Mouse (Mus musculus): Measurements from ENCODE around the gene Klrb1. TPM values are rescaled to one million over a fixed set of nuclear protein-coding genes. Genes with fewer than 3 reads are reported as not detected.
"Not testable (repeated sequence)": the region's sequence is repeated elsewhere in the genome, so short reads cannot be mapped to it uniquely, and the experiment has no call there.

The Klrb1 gene
- polyA plus RNA-seq, 1 experiment from 2014 or later, result not detected

- not testable (repeated sequence) for H3K9me3 ChIP-seq (replicated peaks; ENCODE audit: control insufficient read depth, low read length); DNase-seq (ENCODE audit: low spot score); H3K4me1 ChIP-seq (ENCODE audit: control insufficient read depth, insufficient read depth, low read length); H3K36me3 ChIP-seq (ENCODE audit: control insufficient read depth, insufficient read depth, low read length); H3K4me2 ChIP-seq (ENCODE audit: low read length); H3K27ac ChIP-seq (ENCODE audit: low read depth, low read length); H3K4me3 ChIP-seq (ENCODE audit: low read depth, low read length); H3K27me3 ChIP-seq (replicated peaks; ENCODE audit: control insufficient read depth, insufficient read depth, low read length); ATAC-seq; H3K9ac ChIP-seq (ENCODE audit: low read length)
- WGBS, result 69% methylated on average over 6 of the region's 6 CpGs
Observed at GRCm38 (mm10) chr6:128747006-128747405, 24.1 kb upstream of the Klrb1 start.

GRCm38 (mm10) chr6:128737445-128737844 is 14.6 kb upstream of the Klrb1 start:
- Histone ChIP-seq H3K27me3 (replicated peaks; ENCODE audit: control insufficient read depth, insufficient read depth, low read length) (no peaks in the 10 kb centered on the region), H3K4me1 (ENCODE audit: control insufficient read depth, insufficient read depth, low read length) (no peaks in the 10 kb centered on the region), H3K9me3 (replicated peaks; ENCODE audit: control insufficient read depth, low read length) (no peaks in the 10 kb centered on the region), H3K36me3 (ENCODE audit: control insufficient read depth, insufficient read depth, low read length) (no peaks in the 10 kb centered on the region), H3K4me3 (ENCODE audit: low read depth, low read length) (no peak overlapping the region), H3K27ac (ENCODE audit: low read depth, low read length) (no peak overlapping the region), H3K9ac (ENCODE audit: low read length) (no peak overlapping the region), H3K4me2 (ENCODE audit: low read length) (no peak overlapping the region)
- ATAC-seq (no peak), DNase-seq (ENCODE audit: low spot score) (no peak)
- WGBS, result 84% methylated on average over 7 of the region's 7 CpGs

GRCm38 (mm10) chr6:128736100-128736499 is 13.2 kb upstream of the Klrb1 start:
- Histone ChIP-seq H3K36me3 (ENCODE audit: control insufficient read depth, insufficient read depth, low read length) (no peaks in the 10 kb centered on the region), H3K9ac (ENCODE audit: low read length) (no peak overlapping the region), H3K4me2 (ENCODE audit: low read length) (no peak overlapping the region), H3K27ac (ENCODE audit: low read depth, low read length) (no peak overlapping the region), H3K27me3 (replicated peaks; ENCODE audit: control insufficient read depth, insufficient read depth, low read length) (no peaks in the 10 kb centered on the region), H3K9me3 (replicated peaks; ENCODE audit: control insufficient read depth, low read length) (no peaks in the 10 kb centered on the region), H3K4me3 (ENCODE audit: low read depth, low read length) (no peak overlapping the region), H3K4me1 (ENCODE audit: control insufficient read depth, insufficient read depth, low read length) (no peaks in the 10 kb centered on the region)
- DNase-seq (ENCODE audit: low spot score), result no peak
- no peak for ATAC-seq

GRCm38 (mm10) chr6:128734896-128735295 is 12.0 kb upstream of the Klrb1 start:
- DNase-seq (ENCODE audit: low spot score), result no peak
- Histone ChIP-seq H3K36me3 (ENCODE audit: control insufficient read depth, insufficient read depth, low read length) (no peaks in the 10 kb centered on the region), H3K9ac (ENCODE audit: low read length) (no peak overlapping the region), H3K4me2 (ENCODE audit: low read length) (no peak overlapping the region), H3K27ac (ENCODE audit: low read depth, low read length) (no peak overlapping the region), H3K4me1 (ENCODE audit: control insufficient read depth, insufficient read depth, low read length) (no peaks in the 10 kb centered on the region), H3K9me3 (replicated peaks; ENCODE audit: control insufficient read depth, low read length) (no peaks in the 10 kb centered on the region), H3K4me3 (ENCODE audit: low read depth, low read length) (no peak overlapping the region), H3K27me3 (replicated peaks; ENCODE audit: control insufficient read depth, insufficient read depth, low read length) (no peaks in the 10 kb centered on the region)
- ATAC-seq, result no peak

GRCm38 (mm10) chr6:128733908-128734679 is 11.2 kb upstream of the Klrb1 start:
- 83% methylated on average over 5 of the region's 5 CpGs for WGBS
- Histone ChIP-seq H3K27ac (ENCODE audit: low read depth, low read length) (no peak overlapping the region), H3K36me3 (ENCODE audit: control insufficient read depth, insufficient read depth, low read length) (no peaks in the 10 kb centered on the region), H3K9me3 (replicated peaks; ENCODE audit: control insufficient read depth, low read length) (no peaks in the 10 kb centered on the region), H3K27me3 (replicated peaks; ENCODE audit: control insufficient read depth, insufficient read depth, low read length) (no peaks in the 10 kb centered on the region), H3K4me1 (ENCODE audit: control insufficient read depth, insufficient read depth, low read length) (no peaks in the 10 kb centered on the region), H3K4me2 (ENCODE audit: low read length) (no peak overlapping the region), H3K9ac (ENCODE audit: low read length) (no peak overlapping the region), H3K4me3 (ENCODE audit: low read depth, low read length) (no peak overlapping the region)
- DNase-seq (ENCODE audit: low spot score) (no peak), ATAC-seq (no peak)

GRCm38 (mm10) chr6:128732032-128732431 is 9.2 kb upstream of the Klrb1 start:
- no peak overlapping the region for H3K4me3 ChIP-seq (ENCODE audit: low read depth, low read length)
- ATAC-seq, result no peak
- no peak for DNase-seq (ENCODE audit: low spot score)
- H3K27me3 ChIP-seq (replicated peaks; ENCODE audit: control insufficient read depth, insufficient read depth, low read length), result no peaks in the 10 kb centered on the region
- H3K27ac ChIP-seq (ENCODE audit: low read depth, low read length), result no peak overlapping the region
- no peaks in the 10 kb centered on the region for H3K36me3 ChIP-seq (ENCODE audit: control insufficient read depth, insufficient read depth, low read length)
- H3K9ac ChIP-seq (ENCODE audit: low read length), result no peak overlapping the region
- no peak overlapping the region for H3K4me2 ChIP-seq (ENCODE audit: low read length)
- 92% methylated on average over 3 of the region's 3 CpGs for WGBS
- H3K9me3 ChIP-seq (replicated peaks; ENCODE audit: control insufficient read depth, low read length), result no peaks in the 10 kb centered on the region
- H3K4me1 ChIP-seq (ENCODE audit: control insufficient read depth, insufficient read depth, low read length), result no peaks in the 10 kb centered on the region

- H3K4me2 ChIP-seq (ENCODE audit: low read length), result no peak overlapping the region
- DNase-seq (ENCODE audit: low spot score), result no peak
- H3K4me1 ChIP-seq (ENCODE audit: control insufficient read depth, insufficient read depth, low read length), result no peaks in the 10 kb centered on the region
- no peak overlapping the region for H3K4me3 ChIP-seq (ENCODE audit: low read depth, low read length)
- no peaks in the 10 kb centered on the region for H3K9me3 ChIP-seq (replicated peaks; ENCODE audit: control insufficient read depth, low read length)
- H3K36me3 ChIP-seq (ENCODE audit: control insufficient read depth, insufficient read depth, low read length), result no peaks in the 10 kb centered on the region
- 79% methylated on average over 3 of the region's 3 CpGs for WGBS
- no peak overlapping the region for H3K27ac ChIP-seq (ENCODE audit: low read depth, low read length)
- H3K27me3 ChIP-seq (replicated peaks; ENCODE audit: control insufficient read depth, insufficient read depth, low read length), result no peaks in the 10 kb centered on the region
- no peak for ATAC-seq
- H3K9ac ChIP-seq (ENCODE audit: low read length), result no peak overlapping the region
Observed at GRCm38 (mm10) chr6:128701691-128702090, 21.2 kb downstream of the Klrb1 start.

GRCm38 (mm10) chr6:128679574-128679973 is 43.3 kb downstream of the Klrb1 start:
- H3K36me3 ChIP-seq (ENCODE audit: control insufficient read depth, insufficient read depth, low read length), result no peaks in the 10 kb centered on the region

GRCm38 (mm10) chr6:128669936-128670335 is 52.9 kb downstream of the Klrb1 start:
- ATAC-seq (no peak), DNase-seq (ENCODE audit: low spot score) (no peak)
- Histone ChIP-seq H3K4me2 (ENCODE audit: low read length) (no peak overlapping the region), H3K9ac (ENCODE audit: low read length) (no peak overlapping the region), H3K4me3 (ENCODE audit: low read depth, low read length) (no peak overlapping the region), H3K9me3 (replicated peaks; ENCODE audit: control insufficient read depth, low read length) (no peaks in the 10 kb centered on the region), H3K27me3 (replicated peaks; ENCODE audit: control insufficient read depth, insufficient read depth, low read length) (no peaks in the 10 kb centered on the region), H3K36me3 (ENCODE audit: control insufficient read depth, insufficient read depth, low read length) (no peaks in the 10 kb centered on the region), H3K27ac (ENCODE audit: low read depth, low read length) (no peak overlapping the region), H3K4me1 (ENCODE audit: control insufficient read depth, insufficient read depth, low read length) (no peaks in the 10 kb centered on the region)
- 61% methylated on average over 4 of the region's 4 CpGs for WGBS

More at GRCm38 (mm10) chr6:128679574-128679973, 43.3 kb downstream of the Klrb1 start:
- DNase-seq (ENCODE audit: low spot score), result no peak
- H3K4me1 ChIP-seq (ENCODE audit: control insufficient read depth, insufficient read depth, low read length), result no peaks in the 10 kb centered on the region
- no peaks in the 10 kb centered on the region for H3K9me3 ChIP-seq (replicated peaks; ENCODE audit: control insufficient read depth, low read length)
- no peaks in the 10 kb centered on the region for H3K27me3 ChIP-seq (replicated peaks; ENCODE audit: control insufficient read depth, insufficient read depth, low read length)
- H3K4me2 ChIP-seq (ENCODE audit: low read length), result no peak overlapping the region
- H3K4me3 ChIP-seq (ENCODE audit: low read depth, low read length), result no peak overlapping the region
- no peak overlapping the region for H3K27ac ChIP-seq (ENCODE audit: low read depth, low read length)
- no peak for ATAC-seq
- H3K9ac ChIP-seq (ENCODE audit: low read length), result no peak overlapping the region
